Mouse (Mus musculus): Measurements from ENCODE around the gene Tenm3.

Tenm3 gene

GRCm38 (mm10) chr8:48522536-48523123 lies 321.1 kb downstream of the Tenm3 start:
- no peak for DNase-seq (ENCODE audit: low read depth, low spot score)

DNA sequence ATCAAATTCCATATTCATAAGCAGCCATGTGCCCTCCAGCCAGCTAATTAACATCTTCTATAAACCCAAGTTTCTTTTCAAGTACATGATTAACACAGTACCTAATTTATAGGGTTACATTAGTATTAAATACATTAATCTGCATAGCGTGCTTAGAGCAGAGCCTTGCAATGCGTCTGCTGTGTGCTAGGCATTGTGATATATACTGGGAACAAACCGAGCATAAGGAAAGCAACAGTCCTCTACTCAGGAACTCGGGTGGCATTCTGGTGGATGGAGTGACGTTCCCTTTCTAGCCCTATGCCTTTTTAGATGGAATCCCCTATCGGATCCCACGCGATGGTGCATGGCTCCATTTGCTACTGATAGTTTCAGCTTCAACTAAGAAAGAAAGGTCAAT lies 321.7 kb downstream of the Tenm3 start:
- no peak for DNase-seq (ENCODE audit: low read depth, low spot score)

- no peak for DNase-seq (ENCODE audit: low read depth, low spot score)
These were observed 326.3 kb downstream of the Tenm3 start for GRCm38 (mm10) chr8:48517431-48517830.

- no peak for DNase-seq (ENCODE audit: low read depth, low spot score)
These were observed 329.5 kb downstream of the Tenm3 start for GRCm38 (mm10) chr8:48514230-48514629.

GRCm38 (mm10) chr8:48513801-48514200 lies 329.9 kb downstream of the Tenm3 start:
- no peak for DNase-seq (ENCODE audit: low read depth, low spot score)

GRCm38 (mm10) chr8:48511546-48511945 lies 332.2 kb downstream of the Tenm3 start:
- no peak for DNase-seq (ENCODE audit: low read depth, low spot score)

- no peak for DNase-seq (ENCODE audit: low read depth, low spot score)
These were observed 332.6 kb downstream of the Tenm3 start for GRCm38 (mm10) chr8:48511137-48511536.

- no peak for DNase-seq (ENCODE audit: low read depth, low spot score)
These were observed 334.8 kb downstream of the Tenm3 start for GRCm38 (mm10) chr8:48508641-48509599.

DNA sequence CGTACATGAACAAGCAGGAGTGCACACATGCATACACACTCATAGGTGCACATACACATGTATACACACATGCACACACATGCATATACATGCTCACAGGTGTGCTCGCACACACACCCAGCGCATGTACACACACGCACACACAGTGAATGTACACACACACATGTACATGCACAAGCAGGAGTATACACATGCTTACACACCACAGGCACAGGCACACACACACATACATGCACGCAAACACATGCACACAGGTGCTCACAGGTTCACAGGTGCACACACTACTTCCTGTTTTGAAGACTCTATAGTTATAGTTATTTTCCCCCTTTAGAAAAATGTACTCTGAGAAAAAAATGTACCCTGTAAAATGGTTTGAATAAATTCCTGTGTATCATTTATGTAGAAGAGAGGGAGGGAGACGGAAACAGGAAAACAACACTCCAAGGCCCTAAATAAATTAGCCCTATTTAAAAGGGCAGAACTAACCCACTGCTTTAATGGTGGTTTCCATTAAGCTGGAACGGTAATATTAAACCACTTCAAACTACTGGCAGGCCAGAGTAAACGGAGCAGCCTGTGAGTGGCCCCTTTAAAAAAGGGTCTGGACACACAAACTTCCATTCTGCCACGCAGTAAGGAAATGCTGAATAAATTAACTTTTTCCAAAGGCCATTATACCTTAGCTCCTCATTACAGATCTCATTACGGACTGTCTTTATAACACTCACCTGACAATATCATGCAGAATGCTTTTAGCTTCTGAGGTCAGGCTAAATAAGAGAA lies 335.8 kb downstream of the Tenm3 start:
- DNase-seq (ENCODE audit: low read depth, low spot score) = peak; percentile 35

GRCm38 (mm10) chr8:48492491-48492890 lies 351.3 kb downstream of the Tenm3 start:
- no peak for DNase-seq (ENCODE audit: low read depth, low spot score)

- no peak for DNase-seq (ENCODE audit: low read depth, low spot score)
These were observed 353.1 kb downstream of the Tenm3 start for GRCm38 (mm10) chr8:48490635-48491165.

DNA sequence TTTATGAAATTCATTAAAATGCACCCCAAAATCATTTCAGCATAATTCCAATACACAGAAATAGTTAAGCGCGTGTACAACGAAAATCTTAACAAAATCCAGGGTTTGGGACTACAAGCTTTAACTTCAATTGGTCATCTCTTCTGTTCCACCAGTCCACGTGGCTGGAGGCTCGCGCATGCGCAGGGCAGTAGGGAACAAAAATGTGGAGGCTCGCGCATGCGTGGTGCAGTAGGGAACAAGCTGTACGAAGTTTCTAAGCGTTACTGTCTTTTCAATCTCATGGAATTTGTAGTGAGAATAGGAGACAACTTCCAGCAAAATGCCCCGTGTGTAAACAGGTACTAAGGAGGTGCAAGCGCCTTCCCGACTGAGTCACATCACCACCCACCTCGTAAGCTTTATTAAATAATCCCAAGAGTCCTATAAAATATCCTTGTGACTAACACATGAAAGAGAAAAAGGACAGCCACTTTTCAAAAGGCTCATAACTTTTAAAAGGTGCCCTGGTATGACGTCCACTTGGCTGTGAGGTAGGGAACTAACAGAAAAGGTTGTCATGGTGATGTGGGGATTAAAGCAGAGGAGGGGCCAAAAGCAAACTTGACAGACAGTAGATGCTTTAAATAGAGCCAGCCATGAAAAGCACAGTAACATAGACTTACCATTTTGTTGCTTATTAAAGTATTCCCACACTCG lies 353.7 kb downstream of the Tenm3 start:
- peak; percentile 68 for DNase-seq (ENCODE audit: low read depth, low spot score)

- DNase-seq (ENCODE audit: low read depth, low spot score) = no peak
These were observed 354.3 kb downstream of the Tenm3 start for GRCm38 (mm10) chr8:48489417-48489816.

DNA sequence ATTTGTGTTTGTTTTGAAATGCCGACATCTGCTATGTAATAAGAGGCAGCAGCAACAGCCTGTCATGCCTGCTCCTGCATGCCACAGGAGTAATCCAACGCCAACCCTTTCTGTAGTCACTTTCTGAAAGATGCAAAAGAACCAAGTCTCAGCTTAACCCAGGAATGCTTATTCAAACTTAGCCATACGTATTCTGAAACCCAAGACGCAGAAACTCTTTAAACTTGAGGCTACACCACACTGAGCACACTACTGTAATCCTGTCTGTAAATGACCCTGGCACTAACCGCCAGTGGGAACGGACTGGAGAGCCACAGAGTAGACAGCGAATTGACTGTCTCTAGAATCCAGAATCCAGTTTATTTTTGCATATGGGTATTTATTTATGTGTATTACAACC lies 354.9 kb downstream of the Tenm3 start:
- DNase-seq (ENCODE audit: low read depth, low spot score) = no peak

DNA sequence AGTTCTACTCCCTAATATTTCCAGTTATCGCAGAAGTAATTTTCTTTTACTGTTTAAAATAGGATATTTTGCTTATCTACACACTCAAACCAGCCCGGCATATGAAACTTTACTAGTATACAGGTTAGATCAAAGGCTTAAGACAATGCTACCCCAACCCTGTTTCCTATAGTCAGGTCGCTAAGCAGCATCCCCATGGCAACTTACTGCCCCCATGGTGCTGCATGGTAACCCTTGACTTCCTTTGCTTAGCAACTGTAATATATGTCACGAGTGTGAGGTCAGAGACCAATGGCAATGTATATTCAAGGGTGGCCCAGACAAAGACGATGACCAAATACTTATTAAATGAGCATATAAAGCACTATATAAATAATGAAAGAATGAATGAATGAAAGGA lies 359.6 kb downstream of the Tenm3 start:
- DNase-seq (ENCODE audit: low read depth, low spot score) = no peak

DNA sequence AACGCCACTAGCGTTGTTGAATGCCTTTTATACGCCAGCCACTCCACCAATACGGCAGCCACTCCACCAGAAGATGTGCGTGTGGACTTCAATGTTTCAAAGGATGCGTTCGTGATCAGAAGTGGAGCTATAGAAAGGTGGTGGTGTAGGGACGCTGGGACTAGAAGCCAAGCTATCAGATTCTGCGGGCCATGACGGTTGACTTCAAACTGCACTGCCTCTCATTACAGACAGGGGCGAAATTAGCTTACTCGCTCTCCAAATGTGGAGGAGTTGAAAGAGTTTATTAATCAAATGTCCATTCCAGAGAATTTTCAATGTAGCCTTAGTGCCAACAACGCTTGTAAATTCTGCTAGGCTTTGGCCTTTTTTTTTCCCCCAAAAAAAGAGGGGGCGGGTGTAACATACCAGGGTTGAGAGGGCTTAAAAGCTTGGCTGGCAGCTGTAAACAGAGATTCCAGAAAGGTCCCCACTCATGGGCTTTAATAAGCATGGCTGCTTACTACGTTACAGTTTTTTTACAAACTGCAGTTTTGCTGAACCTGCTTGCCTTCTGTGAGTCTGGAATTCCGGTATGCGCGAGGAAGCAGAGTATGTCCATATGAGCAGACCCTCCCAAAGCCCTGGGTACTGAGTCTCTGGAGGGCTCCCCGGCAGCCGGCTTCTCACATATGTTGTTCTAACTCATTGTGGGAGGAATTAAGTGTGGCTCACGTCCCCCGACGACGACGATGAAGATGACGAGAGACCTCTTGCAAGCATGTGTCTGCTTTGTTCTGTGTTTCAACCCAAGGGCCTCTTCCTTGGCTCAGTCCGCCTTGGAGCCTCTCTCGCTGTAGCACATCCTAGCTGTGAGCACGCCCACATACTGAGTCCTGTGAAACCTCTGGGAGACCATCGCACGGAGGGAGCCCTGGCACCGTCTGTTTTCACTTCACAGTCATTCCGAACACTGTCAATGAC lies 361.8 kb downstream of the Tenm3 start:
- peak; percentile 32 for DNase-seq (ENCODE audit: low read depth, low spot score)

- no peak for DNase-seq (ENCODE audit: low read depth, low spot score)
These were observed 366.3 kb downstream of the Tenm3 start for GRCm38 (mm10) chr8:48477371-48477935.

GRCm38 (mm10) chr8:48476896-48477295 lies 366.9 kb downstream of the Tenm3 start:
- DNase-seq (ENCODE audit: low read depth, low spot score) = no peak

DNA sequence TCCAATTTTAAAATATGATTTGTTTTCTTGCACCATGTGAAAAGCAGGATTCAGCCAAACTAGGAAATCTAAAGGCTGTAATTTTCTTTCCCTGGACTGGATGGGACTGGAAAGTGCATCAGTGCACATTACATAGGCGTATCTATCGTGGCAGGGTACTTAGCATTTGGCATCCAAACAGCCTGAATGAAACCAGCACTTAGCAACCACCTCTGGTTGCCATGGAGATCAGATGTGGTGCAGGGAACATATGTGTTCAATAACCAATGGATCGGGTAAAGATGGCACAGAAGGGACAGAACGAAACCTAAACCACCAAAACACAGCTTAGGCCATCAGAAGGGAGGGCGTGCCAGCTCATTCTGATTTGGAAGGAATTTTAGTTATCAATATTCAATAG lies 376.1 kb downstream of the Tenm3 start:
- no peak for DNase-seq (ENCODE audit: low read depth, low spot score)

- peak; percentile 43 for DNase-seq (ENCODE audit: low read depth, low spot score)
These were observed 385.4 kb downstream of the Tenm3 start for GRCm38 (mm10) chr8:48458373-48458772.
